Mouse (Mus musculus) c-Kit-positive CD71-positive TER-119-negative erythroid progenitor cells, embryonic 14.5 days (primary cell): ENCODE data around the gene Cfap97d2.
"Not testable (repeated sequence)": the region's sequence is repeated elsewhere in the genome, so short reads cannot be mapped to it uniquely, and the experiment has no call there.

Experiments used
- DNase-seq: peaks from one replicate; pipeline ENCODE4 v3.0.0-alpha.2; 2013; ENCODE audit warnings: low read depth

Cfap97d2 gene

GRCm38 (mm10) chr8:13740817-13741613 lies 35.3 kb downstream of the Cfap97d2 start:
- DNase-seq: peak; percentile 65

- DNase-seq: not testable (repeated sequence)
These were observed 40.5 kb downstream of the Cfap97d2 start for GRCm38 (mm10) chr8:13746212-13746611.

GRCm38 (mm10) chr8:13747626-13748025 lies 41.9 kb downstream of the Cfap97d2 start:
- no peak for DNase-seq

- DNase-seq: peak; percentile 79
These were observed 48.0 kb downstream of the Cfap97d2 start for GRCm38 (mm10) chr8:13753680-13754079.

- no peak for DNase-seq
These were observed 50.8 kb downstream of the Cfap97d2 start for GRCm38 (mm10) chr8:13756480-13756879.

GRCm38 (mm10) chr8:13756982-13757804 lies 51.5 kb downstream of the Cfap97d2 start, which contains the start of gene Cdc16:
Cdc16 (plus strand) TSS chr8:13757676.
- peak; percentile 78 for DNase-seq

GRCm38 (mm10) chr8:13757805-13758727 lies 52.4 kb downstream of the Cfap97d2 start:
- DNase-seq: peak; percentile 79

GRCm38 (mm10) chr8:13769206-13769605 lies 63.5 kb downstream of the Cfap97d2 start:
- no peak for DNase-seq

GRCm38 (mm10) chr8:13780536-13780935 lies 74.8 kb downstream of the Cfap97d2 start:
- DNase-seq: no peak

- peak; percentile 88 for DNase-seq
These were observed 79.6 kb downstream of the Cfap97d2 start, which contains the start of gene Upf3a for GRCm38 (mm10) chr8:13785250-13785763. Upf3a (plus strand) TSS chr8:13785615.

GRCm38 (mm10) chr8:13785764-13786299 lies 80.1 kb downstream of the Cfap97d2 start:
- peak; percentile 92 for DNase-seq

- no peak for DNase-seq
These were observed 83.9 kb downstream of the Cfap97d2 start for GRCm38 (mm10) chr8:13789606-13790005.
